Mouse (Mus musculus) retina, postnatal 1 day (tissue): ENCODE measurements around the gene Mex3b.

Experiments
- DNase-seq: peaks from one replicate; pipeline ENCODE4 v3.0.0-alpha.2; 2012

Mex3b gene

DNA sequence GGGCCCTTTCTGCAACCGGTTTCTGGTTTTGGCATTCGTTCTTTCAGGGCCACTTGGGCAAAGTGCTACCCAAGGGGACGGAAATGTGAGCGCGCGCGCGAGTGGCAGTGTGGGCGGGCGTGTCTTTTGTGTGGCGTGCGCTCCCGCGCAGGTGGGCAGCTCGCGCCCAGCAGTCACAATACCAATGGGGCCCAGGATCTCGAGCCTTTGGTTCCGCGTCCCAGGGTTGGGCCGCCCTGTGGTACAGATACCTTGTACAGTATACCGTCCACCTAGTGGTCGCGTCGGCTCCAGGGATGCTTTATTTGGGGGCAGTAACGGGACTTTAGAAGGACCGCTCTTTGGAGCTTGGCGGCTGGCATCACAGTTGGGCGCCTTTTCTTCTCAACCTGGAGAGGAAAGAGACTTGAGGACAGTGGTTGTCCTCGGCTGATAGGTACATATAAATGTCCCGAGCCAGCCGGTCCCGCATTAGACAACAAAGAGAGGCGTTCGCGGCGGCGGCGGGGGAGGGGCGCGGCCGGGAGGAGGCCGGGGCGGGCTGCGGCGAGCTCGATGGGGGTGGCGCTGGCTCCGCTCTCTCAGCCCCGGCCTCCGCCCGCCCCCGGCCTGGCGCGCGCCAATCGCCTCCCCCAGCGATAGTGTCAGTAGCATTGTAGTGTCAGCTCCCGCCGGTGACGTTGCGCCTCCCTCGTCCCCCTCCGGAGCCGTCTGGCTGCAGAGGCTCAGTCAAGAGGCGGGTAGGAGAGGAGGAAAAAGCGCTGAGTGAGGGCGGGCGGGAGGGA, 455 bp upstream of the Mex3b start:
- DNase-seq = peak; percentile 99

DNA sequence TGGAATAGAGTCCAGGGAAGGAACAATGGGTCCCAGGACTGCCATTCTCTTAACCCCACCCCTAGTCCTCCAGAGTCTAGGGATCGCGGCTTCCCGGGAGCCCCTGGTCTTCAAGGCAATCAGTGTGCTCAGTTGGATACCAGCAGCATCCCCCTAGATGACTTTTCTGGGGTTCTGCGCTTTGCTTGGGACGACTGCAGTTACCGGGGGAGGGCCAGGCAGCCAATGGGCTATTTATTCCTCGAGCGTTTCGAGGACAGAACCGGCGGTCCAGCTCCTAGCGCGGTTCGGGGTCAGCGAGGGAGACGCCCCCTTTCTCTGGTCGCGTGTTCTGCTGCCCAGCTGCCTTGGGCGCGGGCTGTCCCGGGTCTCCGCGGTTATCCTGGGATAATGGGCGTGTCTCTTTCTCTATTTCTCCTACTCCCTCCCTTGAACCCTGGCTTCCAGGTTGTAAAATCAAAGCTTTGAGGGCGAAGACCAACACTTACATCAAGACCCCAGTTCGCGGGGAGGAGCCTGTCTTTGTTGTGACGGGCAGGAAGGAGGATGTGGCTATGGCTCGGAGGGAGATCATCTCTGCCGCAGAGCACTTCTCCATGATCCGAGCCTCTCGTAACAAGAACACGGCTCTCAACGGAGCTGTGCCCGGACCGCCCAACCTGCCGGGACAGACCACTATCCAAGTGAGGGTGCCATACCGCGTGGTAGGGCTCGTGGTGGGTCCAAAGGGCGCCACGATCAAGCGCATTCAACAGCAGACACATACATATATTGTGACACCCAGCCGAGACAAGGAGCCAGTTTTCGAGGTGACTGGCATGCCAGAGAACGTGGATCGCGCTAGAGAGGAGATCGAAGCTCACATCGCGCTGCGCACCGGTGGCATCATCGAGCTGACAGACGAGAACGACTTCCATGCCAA, 1.4 kb downstream of the Mex3b start:
- peak; percentile 79 for DNase-seq

DNA sequence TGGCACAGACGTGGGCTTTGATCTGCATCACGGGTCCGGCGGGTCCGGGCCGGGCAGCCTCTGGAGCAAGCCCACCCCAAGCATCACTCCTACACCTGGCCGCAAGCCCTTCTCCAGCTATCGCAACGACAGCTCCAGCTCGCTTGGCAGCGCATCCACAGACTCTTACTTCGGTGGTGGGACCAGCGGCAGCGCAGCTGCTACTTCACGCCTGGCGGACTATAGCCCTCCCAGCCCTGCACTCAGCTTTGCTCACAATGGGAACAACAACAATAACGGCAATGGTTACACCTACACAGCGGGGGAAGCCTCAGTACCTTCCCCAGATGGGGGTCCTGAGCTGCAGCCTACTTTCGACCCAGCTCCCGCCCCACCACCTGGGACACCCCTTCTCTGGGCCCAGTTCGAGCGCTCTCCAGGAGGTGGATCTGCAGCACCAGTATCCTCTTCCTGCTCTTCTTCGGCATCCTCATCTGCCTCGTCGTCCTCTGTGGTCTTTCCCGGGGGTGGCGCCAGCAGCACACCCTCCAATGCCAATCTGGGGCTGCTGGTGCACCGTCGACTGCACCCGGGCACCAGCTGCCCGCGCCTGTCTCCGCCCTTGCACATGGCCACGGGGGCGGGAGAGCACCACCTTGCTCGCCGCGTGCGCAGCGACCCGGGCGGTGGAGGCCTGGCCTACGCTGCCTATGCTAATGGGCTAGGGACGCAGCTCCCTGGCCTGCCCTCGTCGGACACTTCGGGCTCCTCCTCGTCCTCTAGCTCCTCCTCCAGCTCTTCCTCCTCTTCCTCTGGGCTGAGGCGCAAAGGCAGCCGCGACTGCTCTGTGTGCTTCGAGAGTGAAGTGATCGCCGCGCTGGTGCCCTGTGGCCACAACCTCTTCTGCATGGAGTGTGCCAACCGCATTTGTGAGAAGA, 2.4 kb downstream of the Mex3b start:
- DNase-seq = peak; percentile 85

DNA sequence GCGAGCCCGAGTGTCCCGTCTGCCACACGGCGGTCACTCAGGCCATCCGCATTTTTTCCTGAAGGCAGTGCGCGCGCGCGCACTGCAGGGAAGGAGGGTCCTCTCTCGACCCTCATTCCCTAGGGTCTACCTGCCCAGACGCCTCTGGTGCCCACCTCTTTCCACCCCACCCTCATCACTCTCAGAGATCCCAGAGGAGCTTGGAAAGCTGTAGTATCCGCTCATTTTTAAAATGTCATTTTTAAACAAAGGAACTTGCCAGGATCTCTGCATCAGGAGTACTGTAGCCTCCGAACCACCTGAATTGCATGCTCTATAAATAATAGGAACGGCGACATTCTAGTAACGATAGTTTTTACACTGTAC, 3.0 kb downstream of the Mex3b start:
- DNase-seq = no peak

DNA sequence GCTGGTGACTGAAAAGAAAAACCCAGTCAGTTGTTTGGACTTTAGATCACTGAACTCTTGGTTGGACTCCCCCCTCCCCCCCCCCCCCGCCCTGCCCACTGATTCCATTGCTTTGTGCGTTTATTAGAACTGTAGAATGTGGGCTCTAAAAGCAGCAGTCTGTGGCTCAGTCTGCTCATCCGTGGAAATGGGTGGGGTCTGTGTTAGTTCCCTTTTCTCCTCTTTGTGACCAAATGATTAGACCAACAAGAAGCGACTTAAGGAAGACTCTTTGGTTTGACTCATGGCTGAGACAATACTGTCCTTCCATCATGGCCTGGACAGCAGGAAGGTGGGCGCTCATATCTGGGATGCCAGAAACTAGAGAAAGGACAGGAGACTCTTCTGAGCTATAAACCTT, 9.4 kb downstream of the Mex3b start:
- DNase-seq = no peak

DNA sequence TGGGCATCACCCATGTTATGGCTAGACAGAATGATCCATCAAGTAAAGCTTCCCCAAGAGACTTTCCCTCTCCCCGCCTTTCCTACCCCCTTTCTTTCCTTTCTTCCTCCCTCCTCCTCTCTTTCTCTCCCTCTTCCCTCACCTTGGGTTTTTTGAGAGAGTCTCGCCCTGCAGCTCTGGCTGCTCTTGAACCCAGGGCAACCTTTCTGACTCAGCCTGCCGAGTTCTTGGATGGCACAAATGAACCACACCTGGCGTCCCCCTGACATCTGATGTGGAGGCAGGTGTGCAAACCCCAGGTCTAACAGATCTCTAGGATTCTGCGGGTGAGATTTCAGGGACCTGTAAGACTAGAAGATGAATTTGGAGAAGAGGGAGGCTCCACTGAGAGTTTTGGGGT, 12.9 kb downstream of the Mex3b start:
- no peak for DNase-seq

DNA sequence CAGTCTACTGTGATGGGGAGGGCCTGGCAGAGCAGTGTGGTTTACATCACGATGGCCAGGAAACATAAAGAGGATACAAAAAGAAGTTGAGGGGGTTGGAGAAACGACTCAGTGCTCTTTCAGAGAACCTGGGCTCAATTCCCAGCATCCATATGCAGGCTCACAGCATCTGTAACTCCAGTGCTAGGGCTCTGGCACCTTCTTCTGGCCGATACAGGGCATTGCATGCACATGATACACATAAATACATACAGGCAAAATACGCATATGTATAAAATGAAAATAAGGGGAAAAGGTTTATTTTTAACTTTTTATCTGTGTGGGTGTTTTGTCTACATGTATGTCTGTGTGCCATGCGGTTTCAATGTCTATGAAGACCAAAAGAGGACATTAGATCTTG, 13.6 kb downstream of the Mex3b start:
- no peak for DNase-seq

DNA sequence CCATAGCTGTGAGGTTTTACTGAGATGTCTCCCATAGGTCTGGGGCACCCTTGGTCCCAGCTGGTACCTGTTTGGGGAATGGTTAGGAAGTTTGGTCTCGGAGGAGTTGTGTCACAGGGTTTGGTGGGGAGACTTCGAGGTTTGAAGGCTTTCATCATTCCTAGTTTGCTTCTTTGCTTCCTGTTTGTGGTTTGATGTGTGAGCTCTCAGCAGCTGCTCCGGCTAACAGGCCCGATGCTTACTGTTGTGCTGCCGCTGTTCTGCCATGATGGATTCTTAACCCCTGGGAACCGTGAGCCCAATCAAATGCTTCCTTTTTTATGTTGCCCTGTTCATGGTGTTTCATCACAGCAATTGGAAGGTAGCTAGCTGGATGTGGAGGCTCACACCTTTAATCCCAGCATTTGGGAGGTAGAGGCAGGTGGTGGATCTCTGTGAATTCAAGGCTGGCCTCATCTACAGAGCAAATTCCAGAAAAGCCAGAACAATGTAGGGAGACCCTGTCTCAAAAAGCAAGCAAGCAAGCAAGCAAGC, 23.3 kb downstream of the Mex3b start:
- DNase-seq = no peak

DNA sequence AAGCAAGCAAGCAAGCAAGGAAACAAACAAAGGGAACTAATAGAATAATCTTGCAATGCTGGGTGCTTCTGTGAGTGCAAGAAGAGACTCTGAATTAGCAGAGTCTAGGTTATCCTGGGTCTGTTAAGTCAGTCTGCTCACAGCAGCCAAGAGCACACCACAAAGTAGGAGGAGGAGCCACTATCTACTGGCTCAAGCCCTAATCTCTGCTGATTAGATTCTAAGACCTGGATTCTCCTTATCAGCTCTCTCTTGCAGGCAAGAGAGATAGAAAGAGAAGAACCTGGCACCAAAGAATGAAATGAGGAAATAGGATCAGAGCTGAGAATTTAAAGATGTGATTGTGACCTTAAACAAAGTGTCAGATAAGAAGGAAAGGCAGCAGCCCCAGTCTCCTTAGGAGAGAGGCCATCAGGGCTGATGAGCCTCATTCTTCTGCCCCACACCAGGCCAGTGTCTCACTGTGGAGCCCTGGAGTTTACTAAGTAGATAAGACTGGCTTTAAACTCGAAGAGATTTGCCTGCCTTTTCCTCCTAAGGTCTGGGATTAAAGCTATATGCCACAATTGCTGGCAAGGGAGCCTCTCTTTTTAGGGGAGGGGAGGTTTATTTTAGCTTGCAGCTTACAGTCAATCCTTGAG, 23.9 kb downstream of the Mex3b start:
- peak; percentile 46 for DNase-seq

DNA sequence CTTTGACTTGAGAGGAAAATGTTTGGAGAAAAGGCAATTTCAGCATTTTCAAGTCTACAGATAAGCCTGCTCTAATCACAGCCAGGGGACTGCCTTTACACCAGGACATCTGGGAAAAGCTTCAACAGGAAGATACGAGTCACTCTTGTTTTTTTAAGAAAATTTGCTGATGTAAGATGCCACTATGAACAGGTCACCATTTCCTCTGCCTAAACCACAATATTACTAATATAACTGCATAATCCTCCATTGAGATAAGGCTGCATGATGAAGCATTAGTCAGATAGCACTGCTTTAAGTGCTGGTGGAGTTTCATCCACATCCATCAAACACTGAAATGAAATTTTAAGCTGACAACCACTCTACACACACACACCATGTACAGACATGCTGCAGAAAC, 27.2 kb downstream of the Mex3b start:
- no peak for DNase-seq

DNA sequence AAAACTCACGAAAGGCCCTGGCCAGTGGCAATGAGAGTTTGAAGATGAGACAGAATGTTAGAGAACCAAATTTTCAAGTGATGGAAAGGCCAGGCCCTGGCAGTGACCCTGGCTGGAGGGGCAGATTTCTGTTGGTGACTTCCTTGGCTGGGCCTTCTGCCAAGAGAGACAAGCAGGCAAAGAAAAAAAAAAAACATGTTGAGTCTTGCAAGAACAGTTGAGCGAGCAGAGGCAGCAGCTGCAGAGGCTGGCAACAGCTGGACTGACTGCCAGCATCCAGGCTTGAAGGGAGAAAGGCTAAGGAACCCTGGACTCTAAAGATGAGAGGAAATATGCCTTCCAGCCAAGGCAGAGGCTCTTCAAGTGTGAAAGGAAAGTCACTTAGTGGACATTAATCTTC, 28.5 kb downstream of the Mex3b start:
- no peak for DNase-seq

DNA sequence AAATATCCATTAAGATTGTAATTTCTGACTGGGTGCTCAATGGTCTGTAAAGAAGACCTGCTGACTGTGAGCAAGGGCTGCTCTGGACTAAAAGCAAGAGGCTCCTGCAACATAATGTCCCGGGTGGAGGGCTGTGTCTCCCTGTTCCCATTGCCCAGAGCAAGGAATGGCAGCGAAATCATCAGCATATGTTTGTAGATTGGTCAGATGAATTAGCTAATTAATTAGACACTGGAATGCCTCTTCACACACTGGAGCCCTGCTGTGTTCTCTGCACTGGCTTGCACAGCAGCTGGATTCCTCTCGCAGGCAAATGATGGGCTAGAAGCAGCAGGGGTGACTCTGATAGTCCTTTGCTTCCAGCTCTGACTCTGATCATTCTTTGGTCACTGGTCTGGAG, 29.6 kb downstream of the Mex3b start:
- peak; percentile 62 for DNase-seq

DNA sequence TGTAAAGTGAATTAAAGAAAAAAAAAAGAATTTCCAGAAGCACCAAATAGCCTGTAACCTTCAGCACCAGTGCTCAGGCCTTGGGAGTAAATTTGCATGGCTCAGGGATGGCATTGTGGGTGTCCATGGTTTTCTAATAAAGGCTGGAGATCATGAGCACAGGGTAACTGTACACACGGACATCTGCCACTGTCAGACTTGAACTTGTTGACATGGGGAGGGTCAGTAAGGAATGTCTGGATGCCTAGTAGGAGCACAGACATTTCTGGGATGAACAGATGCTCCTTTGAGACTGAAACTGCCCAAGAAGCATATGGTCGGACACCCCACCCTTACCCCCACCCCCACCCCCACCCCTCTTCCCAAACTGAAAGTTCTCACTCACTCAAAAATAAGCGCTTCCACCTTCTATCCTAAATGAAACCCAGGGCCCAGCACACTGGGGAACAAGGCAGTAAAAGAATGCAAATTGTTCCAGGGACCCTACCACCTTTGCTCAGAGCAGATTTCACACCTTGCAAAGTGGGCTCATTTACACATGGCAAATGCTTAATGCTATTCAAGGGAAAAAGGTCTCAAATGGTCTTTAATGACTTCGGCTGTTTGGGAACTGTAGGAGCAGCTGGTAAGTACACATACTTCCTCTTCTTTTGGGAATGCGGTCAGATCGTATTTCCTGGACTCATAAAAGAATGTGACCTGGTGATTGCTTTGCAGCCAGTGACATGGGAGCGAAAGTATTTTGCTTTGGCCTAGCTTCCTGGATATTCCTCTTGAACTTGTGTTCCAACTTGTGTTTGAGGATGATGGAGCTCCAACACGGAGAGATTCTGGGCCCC, 32.5 kb downstream of the Mex3b start:
- DNase-seq = no peak

DNA sequence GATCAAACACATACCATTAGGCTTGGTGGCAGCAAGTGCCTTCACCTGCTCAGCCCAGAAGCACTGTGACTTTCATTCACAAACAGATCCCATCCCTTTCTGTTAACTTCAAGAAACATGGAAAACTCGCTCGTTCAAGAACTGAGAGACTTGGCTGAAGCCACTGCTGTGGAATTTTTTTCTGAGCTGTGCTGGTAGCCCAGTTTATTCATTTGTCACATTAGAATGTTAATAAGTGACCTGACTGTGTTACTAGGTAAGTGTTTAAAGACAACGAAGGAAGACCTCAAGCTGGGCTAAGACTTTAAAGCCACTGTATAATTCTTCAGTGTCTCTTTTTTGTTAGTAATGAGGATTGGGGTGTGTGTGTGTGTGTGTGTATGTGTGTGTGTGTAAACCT, 35.9 kb downstream of the Mex3b start:
- no peak for DNase-seq

DNA sequence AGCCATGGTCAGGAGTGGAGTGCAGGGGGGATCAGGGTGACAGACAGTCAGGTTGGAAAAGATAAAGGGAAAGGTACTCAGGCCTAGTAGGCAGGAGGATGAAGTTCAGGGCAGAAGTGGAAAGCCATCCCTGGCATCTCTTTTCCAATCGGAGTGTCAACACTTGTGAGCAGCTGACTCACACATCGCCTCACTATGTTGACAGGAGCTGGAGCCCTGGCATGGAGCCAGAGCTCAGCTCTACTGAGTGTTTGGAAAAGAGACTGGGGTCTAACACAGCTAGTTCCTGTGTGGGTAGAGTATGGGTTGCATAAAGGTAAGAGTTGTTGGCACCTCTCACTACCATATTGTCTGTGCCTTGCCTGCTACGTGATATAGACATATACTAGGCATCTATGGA, 38.4 kb downstream of the Mex3b start:
- DNase-seq = peak; percentile 39

DNA sequence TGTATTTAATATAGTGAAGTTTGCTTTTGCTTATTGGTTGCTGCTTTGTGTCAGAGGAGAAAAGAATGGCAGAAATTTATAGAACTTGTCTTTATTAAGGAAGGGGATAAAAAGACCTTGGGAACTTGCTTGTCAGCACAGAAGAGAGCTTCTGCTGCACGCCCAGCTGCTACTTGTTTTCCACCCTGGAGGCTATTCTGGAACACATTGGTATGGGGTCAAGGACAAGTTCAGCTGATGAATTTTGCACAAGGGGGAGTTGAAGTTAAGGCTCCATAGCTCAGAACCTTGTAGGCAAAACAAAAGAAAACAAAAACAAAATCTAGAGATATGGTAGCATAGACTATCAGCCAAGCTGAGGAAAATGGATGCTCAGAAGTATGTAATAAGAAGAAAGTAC, 39.9 kb downstream of the Mex3b start:
- no peak for DNase-seq

DNA sequence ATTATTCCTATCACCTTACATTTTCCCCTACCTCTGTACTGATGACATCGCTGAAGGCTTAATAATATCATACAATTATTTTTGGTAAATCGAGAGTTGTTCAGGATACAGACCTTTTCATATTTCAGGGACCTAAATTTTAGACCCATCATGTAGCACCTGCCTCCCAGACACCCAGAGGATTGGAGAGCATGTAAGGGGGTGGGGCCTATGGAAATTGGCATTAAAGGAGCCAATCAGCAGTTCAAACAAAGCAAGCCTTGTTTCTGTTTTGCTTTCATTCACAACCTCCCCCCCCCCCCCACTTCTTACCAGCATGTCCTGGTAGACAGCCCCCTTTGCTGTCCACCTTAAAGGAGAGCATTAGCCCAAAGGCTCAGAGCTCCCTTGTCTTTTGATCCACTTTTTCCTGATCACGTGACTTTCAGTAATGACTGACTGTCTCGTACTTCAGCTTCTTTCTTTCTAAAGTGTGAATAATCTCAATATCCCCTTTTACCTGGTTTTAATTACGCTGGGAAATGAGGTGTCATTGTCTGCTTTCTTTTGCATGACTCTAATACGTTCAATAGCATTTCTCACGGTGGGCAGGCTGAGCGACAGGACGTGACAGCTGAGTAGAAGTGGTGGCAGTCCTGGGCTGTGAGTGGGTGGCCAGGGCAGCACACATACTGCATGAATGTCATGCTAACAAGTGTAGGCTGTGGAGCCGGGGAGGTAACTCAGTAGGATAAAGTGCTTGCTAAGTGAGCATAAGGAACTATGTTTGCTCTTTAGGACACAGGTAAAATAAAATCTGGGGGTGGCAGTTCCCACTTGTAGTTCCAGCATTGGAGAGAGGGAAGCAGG, 43.6 kb downstream of the Mex3b start:
- DNase-seq = peak; percentile 22

DNA sequence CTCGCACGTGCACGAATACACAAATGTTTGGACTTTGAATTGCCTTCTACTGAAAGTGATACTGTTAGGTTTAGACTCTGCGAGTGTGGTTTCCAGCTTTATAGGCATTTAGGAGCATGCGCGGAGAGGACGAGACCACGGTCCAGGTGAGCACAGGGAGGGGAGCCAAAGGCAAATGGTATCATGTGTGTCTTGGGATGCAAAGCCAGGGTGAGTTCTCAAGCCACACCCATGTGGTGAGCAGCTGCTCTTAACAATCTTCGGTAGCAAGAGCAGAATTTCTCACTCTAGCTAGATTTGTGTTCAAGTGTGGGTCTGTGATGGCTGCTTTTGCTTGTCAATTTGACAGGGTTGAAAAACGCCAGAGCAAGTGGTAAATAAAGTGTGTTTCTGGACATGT, 44.4 kb downstream of the Mex3b start:
- no peak for DNase-seq

DNA sequence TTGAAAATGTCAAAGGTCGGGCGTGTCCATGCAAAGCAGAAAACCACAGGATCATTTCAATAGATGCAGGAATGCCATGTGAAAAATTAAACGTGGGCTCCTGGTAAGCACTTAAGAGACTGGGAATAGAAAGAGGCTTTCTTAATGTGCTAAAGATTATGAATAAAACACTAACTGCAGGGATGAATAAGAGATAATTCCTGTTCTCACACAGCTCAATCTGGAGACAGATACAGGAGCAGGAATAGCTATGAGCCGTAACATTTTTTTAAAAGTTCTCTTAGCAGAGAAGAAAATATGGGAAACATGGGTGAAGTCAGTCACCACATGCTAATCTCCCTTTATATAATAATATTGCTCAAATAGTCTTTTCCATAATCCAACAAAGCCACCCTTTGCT, 47.2 kb downstream of the Mex3b start:
- no peak for DNase-seq
